Mouse (Mus musculus): ENCODE measurements around the gene Vwc2l.

Vwc2l gene

GRCm38 (mm10) chr1:70725655-70726066 lies at the start of gene Vwc2l:
Gene Vwc2l (plus strand): TSS chr1:70725715.
- no peak for DNase-seq

DNA sequence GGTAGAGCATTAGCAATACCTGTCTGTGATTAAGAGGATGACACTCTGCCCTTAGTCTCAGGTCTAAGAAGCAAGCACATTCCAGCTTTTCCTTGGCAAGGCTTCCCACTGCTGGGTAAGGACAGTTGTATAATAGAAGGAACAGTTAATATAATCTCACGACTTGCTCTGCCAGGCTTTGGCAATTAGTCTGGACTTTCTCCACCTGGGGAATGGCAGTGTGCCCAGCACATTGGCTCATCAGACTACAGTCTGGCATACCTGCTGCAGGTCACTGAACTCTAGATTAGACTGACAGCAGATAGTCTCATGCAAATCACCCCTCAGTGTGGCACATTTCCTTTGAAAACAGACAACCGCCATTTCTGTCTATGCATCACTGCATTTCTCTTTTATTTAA lies 33.0 kb upstream of the Vwc2l start:
- no peak for DNase-seq

- no peak for DNase-seq
Observed at GRCm38 (mm10) chr1:70700270-70700669, 25.2 kb upstream of the Vwc2l start.

- no peak for DNase-seq
Observed at GRCm38 (mm10) chr1:70703934-70704333, 21.6 kb upstream of the Vwc2l start.

GRCm38 (mm10) chr1:70705821-70706220 lies 19.7 kb upstream of the Vwc2l start:
- DNase-seq = no peak

DNA sequence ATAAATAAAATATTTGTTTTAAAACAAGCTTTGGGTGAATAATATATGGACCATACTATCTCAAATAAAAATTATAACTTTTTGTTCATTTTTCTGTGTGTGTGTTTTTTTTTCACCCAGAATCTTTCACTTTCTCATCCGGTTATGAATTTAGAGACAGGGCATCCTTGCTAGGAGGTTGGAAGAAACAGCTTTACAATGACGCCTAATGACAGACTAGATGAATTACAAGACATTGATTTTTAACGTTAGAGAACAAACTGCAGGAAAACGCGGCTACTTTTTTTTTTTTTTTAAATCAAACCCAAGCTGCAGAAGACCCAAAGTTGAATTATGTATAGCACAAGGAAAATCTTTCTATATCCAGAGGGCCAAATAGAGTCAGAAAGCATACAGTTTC lies 470 bp upstream of the Vwc2l start:
- no peak for DNase-seq

GRCm38 (mm10) chr1:70787146-70787545 lies 61.6 kb downstream of the Vwc2l start:
- DNase-seq = peak in 1 of 2 experiments; percentile 3

GRCm38 (mm10) chr1:70791636-70792035 lies 66.1 kb downstream of the Vwc2l start:
- no peak for DNase-seq

DNA sequence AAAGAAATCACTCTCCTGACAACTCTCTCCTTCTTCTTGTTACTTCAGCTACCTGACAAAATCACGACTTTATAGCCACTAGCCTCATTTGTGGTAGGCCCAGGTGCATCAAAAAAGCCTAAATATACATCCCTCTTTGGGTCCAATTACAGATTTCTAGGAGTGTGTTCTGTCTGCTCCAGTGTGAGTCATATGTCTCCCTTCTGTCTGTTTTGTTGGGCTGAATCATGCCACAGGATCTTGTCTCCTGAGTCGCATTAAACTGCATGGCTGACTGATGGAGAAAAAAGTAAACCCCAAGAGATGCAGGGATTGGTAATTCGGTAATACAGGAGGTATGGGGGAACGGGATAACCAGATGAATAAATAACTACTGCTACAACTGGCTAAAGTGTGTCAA lies 69.6 kb downstream of the Vwc2l start:
- no peak for DNase-seq

DNA sequence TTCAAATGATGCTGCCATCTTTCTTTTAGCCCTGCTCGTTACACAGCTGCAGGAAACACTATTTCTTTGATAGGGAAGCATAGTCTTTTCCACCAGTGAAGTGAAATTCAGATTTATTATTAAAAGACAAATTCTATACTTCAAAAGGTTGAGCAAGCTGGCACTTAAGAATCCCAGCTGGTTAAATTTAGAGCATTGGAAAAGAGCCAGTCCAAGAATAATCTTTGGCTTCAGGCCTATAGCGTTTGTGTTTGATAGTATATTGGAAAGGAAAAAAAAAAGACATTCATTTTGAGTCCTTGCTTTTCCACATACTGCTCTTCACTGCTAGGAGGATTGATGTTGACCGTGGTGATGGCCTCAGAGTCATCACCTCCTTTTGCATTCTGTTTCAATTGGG lies 77.9 kb downstream of the Vwc2l start:
- DNase-seq = no peak

GRCm38 (mm10) chr1:70823111-70823510 lies 97.6 kb downstream of the Vwc2l start:
- no peak for DNase-seq

DNA sequence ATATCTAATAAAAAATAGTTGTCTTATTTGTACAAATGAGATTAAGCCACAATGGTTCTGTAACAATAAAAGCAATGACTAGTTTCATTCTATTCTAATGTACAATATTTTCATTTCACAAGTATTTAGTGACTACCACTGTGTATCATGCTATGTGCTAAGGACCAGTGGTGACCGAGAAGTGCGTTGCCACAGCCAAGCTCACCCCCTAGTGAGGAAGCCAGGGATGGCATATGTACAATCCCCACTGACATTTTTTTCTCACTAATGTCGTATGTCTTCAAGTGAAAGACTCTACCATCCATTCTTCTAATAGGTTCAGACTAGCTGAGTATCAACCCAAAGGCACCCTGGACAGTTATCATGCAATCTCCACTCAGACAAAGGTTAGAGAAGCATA lies 107.7 kb downstream of the Vwc2l start:
- DNase-seq = no peak

GRCm38 (mm10) chr1:70842222-70842621 lies 116.7 kb downstream of the Vwc2l start:
- no peak for DNase-seq

GRCm38 (mm10) chr1:70845276-70845675 lies 119.8 kb downstream of the Vwc2l start:
- DNase-seq = no peak

GRCm38 (mm10) chr1:70851633-70852390 lies 126.3 kb downstream of the Vwc2l start:
- no peak for DNase-seq

- DNase-seq = no peak
Observed at GRCm38 (mm10) chr1:70853446-70853845, 127.9 kb downstream of the Vwc2l start.

DNA sequence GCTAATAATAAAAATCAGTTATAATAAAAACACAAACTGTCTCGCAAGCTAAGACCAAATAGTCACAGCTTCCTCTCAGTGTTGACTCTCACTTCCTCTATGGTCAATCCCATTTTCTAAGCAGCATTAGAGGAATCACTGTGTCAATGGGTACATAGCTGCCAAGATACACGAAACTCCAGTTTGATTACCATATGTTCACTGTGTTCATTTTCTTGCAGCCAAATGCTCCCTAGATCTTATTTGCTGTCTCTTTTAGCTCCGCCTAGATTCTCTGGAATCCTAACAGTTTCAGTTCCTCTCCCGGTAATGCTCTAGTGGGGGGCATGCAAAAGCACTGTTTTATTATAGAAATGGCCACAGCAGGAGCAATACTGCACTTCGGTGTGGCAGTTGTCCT lies 130.4 kb downstream of the Vwc2l start:
- DNase-seq = no peak

- DNase-seq = no peak
Observed at GRCm38 (mm10) chr1:70861672-70862071, 136.2 kb downstream of the Vwc2l start.

DNA sequence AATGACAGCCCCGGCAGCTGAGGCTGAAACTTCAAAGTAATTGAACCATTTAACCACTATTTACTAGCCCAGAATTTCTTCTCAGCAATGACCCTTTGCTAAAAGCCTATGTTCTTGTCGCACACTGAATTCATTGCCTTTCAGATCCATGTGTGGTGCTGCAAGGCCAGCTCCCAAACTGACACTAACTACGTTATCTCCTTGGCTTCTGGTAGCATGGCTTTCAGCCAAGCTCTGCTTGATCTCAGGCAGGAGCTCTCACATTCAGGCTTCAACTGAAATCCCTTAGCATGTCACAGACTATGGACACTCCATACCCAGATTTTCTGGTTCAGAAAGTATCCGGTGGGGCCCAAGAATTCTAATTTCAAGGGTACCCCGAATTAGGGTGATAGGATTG lies 140.6 kb downstream of the Vwc2l start:
- DNase-seq = no peak

DNA sequence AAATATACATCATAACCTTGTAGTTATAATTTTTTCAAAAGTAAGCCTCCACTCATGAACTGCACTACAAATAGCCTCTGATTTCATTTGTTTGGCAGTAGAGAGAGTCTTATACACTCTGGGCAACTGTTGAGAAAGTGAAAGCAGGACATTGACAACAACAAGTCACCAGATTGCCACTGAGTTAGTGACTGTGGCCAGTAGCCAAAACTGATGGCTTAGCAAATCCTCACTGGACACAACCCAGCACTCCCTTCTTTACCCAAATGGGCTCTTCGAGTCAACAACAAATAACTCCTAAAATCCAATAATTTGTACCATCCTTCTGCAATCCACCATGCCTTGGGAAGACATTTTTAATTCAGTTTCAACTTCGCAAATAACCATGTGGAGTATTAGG lies 155.0 kb downstream of the Vwc2l start:
- DNase-seq = no peak

- DNase-seq = no peak
Observed at GRCm38 (mm10) chr1:70881269-70881668, 155.8 kb downstream of the Vwc2l start.

DNA sequence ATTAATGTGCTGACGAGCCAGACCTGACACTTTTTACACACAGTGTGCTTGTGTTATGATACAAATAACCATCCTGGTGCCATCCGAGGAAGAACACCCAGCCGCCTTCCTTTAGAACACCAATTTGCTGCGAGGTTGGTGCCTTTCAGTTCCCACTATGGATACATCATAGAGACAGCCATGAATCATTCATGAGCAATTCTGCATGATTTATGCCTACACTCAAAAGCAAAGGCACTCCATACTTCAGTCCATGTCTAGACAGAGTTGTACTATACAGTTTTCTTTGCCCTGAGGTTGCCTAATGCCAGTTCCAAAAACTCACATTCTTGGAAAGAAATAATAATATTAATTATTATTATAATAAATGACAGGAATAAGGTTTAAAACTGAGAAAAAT lies 158.6 kb downstream of the Vwc2l start:
- DNase-seq = no peak

- no peak for DNase-seq
Observed at GRCm38 (mm10) chr1:70902311-70902710, 176.8 kb downstream of the Vwc2l start.

- no peak for DNase-seq
Observed at GRCm38 (mm10) chr1:70907366-70907765, 181.9 kb downstream of the Vwc2l start.

GRCm38 (mm10) chr1:70911235-70911634 lies 185.7 kb downstream of the Vwc2l start:
- DNase-seq = no peak

All from B cell, adult 2 months (primary cell).